Mouse (Mus musculus) kidney, embryonic 14.5 days (tissue): ENCODE measurements around the gene Wapl. TPM values are rescaled to one million over a fixed set of nuclear protein-coding genes. Genes with fewer than 3 reads are reported as not detected.

ENCODE experiments used
- ATAC-seq: fragments of 200-750 bp; cut with Nextera tagmentation; 2 replicates; pipeline ENCODE4 v1.8.0; 2017; ENCODE audit warnings: moderate number of reproducible peaks, mild to moderate bottlenecking, moderate TSS enrichment, moderate library complexity; ENCODE audit not compliant: low FRiP score, low TSS enrichment
- H3K27ac ChIP-seq: fragments of 300-500 bp; sonication (generic); 2 replicates; pipeline ENCODE4 v1.5.1; 2014; ENCODE audit warnings: low read depth, mild to moderate bottlenecking, low read length, moderate library complexity, mixed read lengths
- H3K27me3 ChIP-seq: fragments of 300-500 bp; sonication (generic); 2 replicates; pipeline ENCODE4 v1.6.1; 2014; ENCODE audit warnings: mild to moderate bottlenecking, low read length; ENCODE audit not compliant: control insufficient read depth, insufficient read depth
- H3K36me3 ChIP-seq: fragments of 300-500 bp; sonication (generic); 2 replicates; pipeline ENCODE4 v1.6.1; 2014; ENCODE audit warnings: low read length, mixed read lengths; ENCODE audit not compliant: control insufficient read depth, insufficient read depth
- H3K4me1 ChIP-seq: fragments of 300-500 bp; sonication (generic); 2 replicates; pipeline ENCODE4 v1.6.1; 2014; ENCODE audit warnings: low read length, mixed read lengths; ENCODE audit not compliant: control insufficient read depth, insufficient read depth
- H3K4me2 ChIP-seq: fragments of 300-500 bp; sonication (generic); replicated peaks from 2 replicates; pipeline ENCODE4 v1.6.1; 2014; ENCODE audit warnings: low read depth, mild to moderate bottlenecking, low read length
- H3K4me3 ChIP-seq: fragments of 300-500 bp; sonication (generic); 2 replicates; pipeline ENCODE4 v1.5.1; 2014; ENCODE audit warnings: mild to moderate bottlenecking, low read length
- H3K9ac ChIP-seq: fragments of 300-500 bp; sonication (generic); 2 replicates; pipeline ENCODE4 v1.6.1; 2014; ENCODE audit warnings: low read depth, mild to moderate bottlenecking, low read length, moderate library complexity
- H3K9me3 ChIP-seq: fragments of 300-500 bp; sonication (generic); 2 replicates; pipeline ENCODE4 v1.6.1; 2016; ENCODE audit warnings: low read length; ENCODE audit not compliant: control insufficient read depth
- WGBS: fragments of 180-500 bp; shearing (Covaris S2); extraction: QIAGEN DNeasy Blood & Tissue Kit; methylation state at CpG from one replicate; pipeline ENCODE4 v1.1.7; 2014; 5-methylcytosine and 5-hydroxymethylcytosine counted together
- polyA plus RNA-seq: library from polyadenylated mRNA; unstranded; fragments of >200 nt; fragmentation: Nextera tagmentation; extraction: Ambion mirVana; gene quantifications from 2 replicates; pipeline ENCODE4 v1.2.1, GENCODE M21; 2014

The Wapl gene
- polyA plus RNA-seq = 31.5 and 34.1 TPM in 2 replicates

DNA sequence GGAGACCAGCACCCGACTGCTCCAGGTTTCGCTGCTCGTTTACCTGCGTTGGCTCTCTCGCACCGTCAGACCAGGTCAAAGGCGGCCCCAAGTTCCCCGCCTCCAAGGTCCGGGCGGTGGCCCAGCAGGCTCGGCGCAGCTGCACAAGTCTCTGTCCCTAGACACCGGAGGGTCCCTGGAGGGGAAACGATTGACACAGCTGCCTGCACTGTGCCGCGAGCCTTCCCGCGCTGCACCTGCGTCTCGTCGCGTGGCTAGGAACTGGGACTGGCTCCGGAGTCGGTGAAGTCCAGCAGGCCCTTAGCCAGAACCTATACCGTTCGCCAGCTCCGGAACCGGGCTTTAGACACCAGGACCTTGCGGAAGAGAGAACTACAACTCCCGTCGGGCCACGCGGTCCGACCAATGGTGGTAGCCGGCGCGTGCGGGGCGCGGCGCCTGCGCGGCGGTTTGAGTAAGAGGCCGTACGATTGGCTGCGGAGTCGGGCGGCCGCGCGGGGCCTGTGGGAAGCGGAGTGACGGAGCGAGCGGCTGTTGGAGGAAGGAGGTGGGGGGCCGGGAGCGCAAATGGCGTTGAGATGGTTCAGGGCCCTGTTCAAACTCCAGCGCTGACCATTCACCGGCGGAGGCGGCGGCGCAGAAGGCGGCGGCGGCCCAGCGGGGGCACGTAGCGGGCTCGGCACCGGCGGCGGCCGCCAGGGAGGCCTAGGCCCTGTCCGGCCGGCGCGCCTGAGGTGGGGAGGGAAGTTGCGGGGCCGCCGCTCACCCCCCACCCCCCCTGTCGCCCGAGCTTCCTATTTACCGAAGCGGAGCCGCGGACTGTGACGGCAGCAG lies at the start of gene Wapl:
Gene Wapl (plus strand): TSS at position 534 of the 834 bp plus-strand sequence.
- under 1% methylated on average over 85 of the region's 90 CpGs for WGBS
- H3K27ac ChIP-seq = peak within 1 kb of the TSS; percentile 92

GRCm38 (mm10) chr14:34626824-34627223 lies 46.9 kb upstream of the Wapl start:
- ATAC-seq = no peak
- Histone ChIP-seq H3K36me3 (no peaks in the 10 kb centered on the region), H3K27ac (no peak overlapping the region), H3K9ac (no peak overlapping the region), H3K4me3 (no peak overlapping the region), H3K27me3 (no peaks in the 10 kb centered on the region), H3K4me1 (no peaks in the 10 kb centered on the region), H3K9me3 (no peaks in the 10 kb centered on the region), H3K4me2 (no peak overlapping the region)
- 86% methylated on average over 7 of the region's 7 CpGs for WGBS

More for the DNA sequence above, at the start of gene Wapl:
- peak; percentile 99 for ATAC-seq
- Histone ChIP-seq H3K4me3 (peak within 1 kb of the TSS; percentile 88), H3K4me1 (0 out of 2 replicates have a peak, but pooled peaks cover 4% of the 10 kb centered on the region), H3K4me2 (peak within 1 kb of the TSS; percentile 82), H3K9ac (peak within 1 kb of the TSS; percentile 97), H3K36me3 (peaks cover 9% of the 10 kb centered on the region; the same call in 1 of the 2 replicates), H3K9me3 (no peaks in the 10 kb centered on the region), H3K27me3 (no peaks in the 10 kb centered on the region)

GRCm38 (mm10) chr14:34632722-34633448 lies 40.8 kb upstream of the Wapl start:
- H3K4me3 ChIP-seq = no peak overlapping the region
- no peak overlapping the region for H3K4me2 ChIP-seq
- H3K36me3 ChIP-seq = no peaks in the 10 kb centered on the region
- no peak overlapping the region for H3K9ac ChIP-seq
- no peak overlapping the region for H3K27ac ChIP-seq
- no peaks in the 10 kb centered on the region for H3K27me3 ChIP-seq
- ATAC-seq = no peak
- no peaks in the 10 kb centered on the region for H3K4me1 ChIP-seq
- H3K9me3 ChIP-seq = no peaks in the 10 kb centered on the region
- 74% methylated on average over 10 of the region's 10 CpGs for WGBS

DNA sequence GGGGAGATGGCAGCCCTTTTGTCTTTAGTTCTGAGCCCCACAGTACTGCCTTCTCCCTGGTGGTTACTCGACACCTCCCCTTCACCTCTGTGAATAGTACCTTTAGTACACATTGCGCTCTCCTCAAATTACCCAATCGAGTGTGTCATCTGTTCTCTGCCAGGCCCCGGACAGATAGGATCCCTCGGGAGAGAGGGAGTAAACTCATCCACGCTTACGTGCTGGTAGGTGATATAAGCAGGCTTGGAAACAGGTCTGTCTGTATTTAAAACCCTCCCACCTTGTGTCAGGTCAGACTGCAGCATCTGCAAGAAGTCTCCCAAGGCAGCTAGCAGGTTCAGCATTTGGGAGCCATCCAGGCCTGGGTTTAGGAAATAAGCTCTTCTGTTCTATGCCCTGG lies 38.5 kb upstream of the Wapl start:
- ATAC-seq = no peak
- no peaks in the 10 kb centered on the region for H3K9me3 ChIP-seq

DNA sequence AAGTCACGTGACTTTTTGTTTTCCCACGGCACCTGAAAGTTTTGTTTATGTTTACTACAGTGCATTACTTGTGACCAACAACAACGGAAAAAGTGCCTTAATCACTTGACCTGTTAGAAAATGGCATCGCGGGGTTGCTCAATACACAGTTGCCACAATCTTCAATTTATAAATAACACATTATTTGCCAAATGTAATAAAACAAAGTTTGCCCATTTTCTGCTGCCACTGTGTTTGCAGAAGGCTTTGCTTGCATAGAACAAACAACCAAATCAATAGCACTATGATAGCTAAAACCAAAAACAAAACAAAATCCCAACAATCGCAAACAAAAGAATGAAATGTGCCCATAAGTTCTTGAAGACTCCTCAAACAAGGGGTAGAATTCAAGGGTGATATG lies 38.0 kb upstream of the Wapl start:
- WGBS = 87% methylated on average over 6 of the region's 6 CpGs
- H3K4me1 ChIP-seq = no peaks in the 10 kb centered on the region
- H3K9ac ChIP-seq = no peak overlapping the region
- H3K9me3 ChIP-seq = no peaks in the 10 kb centered on the region
- H3K4me3 ChIP-seq = no peak overlapping the region
- no peak overlapping the region for H3K27ac ChIP-seq
- H3K4me2 ChIP-seq = no peak overlapping the region
- no peaks in the 10 kb centered on the region for H3K36me3 ChIP-seq
- H3K27me3 ChIP-seq = no peaks in the 10 kb centered on the region
- no peak for ATAC-seq

More for the DNA sequence above, 38.5 kb upstream of the Wapl start:
- 22% methylated on average over 7 of the region's 7 CpGs for WGBS
- Histone ChIP-seq H3K4me2 (no peak overlapping the region), H3K27me3 (no peaks in the 10 kb centered on the region), H3K36me3 (no peaks in the 10 kb centered on the region), H3K27ac (no peak overlapping the region), H3K9ac (no peak overlapping the region), H3K4me3 (no peak overlapping the region), H3K4me1 (no peaks in the 10 kb centered on the region)

- no peak overlapping the region for H3K4me2 ChIP-seq
- H3K27ac ChIP-seq = no peak overlapping the region
- no peak for ATAC-seq
- no peaks in the 10 kb centered on the region for H3K4me1 ChIP-seq
- H3K36me3 ChIP-seq = no peaks in the 10 kb centered on the region
- no peak overlapping the region for H3K4me3 ChIP-seq
- H3K9ac ChIP-seq = no peak overlapping the region
- H3K27me3 ChIP-seq = no peaks in the 10 kb centered on the region
- 61% methylated on average over 7 of the region's 7 CpGs for WGBS
- no peaks in the 10 kb centered on the region for H3K9me3 ChIP-seq
Measured at GRCm38 (mm10) chr14:34644140-34644539, 29.6 kb upstream of the Wapl start.

DNA sequence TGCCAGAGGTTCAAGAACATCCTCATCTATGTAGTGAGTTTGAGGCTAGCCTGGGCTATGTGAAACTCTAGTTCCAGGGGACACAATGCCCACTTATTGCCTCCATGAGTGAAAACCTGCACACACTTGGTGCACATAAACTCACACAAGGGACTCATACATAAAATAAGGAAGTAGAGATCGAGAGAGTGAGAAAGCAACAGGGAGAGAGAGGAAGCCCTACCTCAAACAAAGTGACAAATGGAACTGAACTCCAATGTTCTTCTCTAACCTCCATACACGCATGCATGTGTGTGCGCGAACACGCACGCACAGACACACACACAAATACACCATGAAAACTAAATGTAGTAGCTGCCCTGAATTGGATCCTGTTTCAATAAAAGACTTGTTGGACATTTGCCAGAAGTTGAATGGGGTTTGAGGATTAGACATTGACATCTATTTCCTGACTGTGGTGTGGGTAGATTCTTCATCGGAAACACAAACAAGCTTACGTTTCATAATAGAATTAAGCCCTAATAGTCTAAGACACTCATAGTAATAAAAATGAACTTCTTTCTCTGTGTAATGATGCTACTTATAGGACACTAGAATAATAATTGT lies 25.8 kb upstream of the Wapl start:
- no peaks in the 10 kb centered on the region for H3K36me3 ChIP-seq
- H3K27me3 ChIP-seq = no peaks in the 10 kb centered on the region
- H3K4me2 ChIP-seq = no peak overlapping the region
- H3K9me3 ChIP-seq = no peaks in the 10 kb centered on the region
- H3K4me1 ChIP-seq = no peaks in the 10 kb centered on the region
- no peak overlapping the region for H3K4me3 ChIP-seq
- no peak overlapping the region for H3K27ac ChIP-seq
- H3K9ac ChIP-seq = no peak overlapping the region
- WGBS = 83% methylated on average over 8 of the region's 8 CpGs
- ATAC-seq = no peak

DNA sequence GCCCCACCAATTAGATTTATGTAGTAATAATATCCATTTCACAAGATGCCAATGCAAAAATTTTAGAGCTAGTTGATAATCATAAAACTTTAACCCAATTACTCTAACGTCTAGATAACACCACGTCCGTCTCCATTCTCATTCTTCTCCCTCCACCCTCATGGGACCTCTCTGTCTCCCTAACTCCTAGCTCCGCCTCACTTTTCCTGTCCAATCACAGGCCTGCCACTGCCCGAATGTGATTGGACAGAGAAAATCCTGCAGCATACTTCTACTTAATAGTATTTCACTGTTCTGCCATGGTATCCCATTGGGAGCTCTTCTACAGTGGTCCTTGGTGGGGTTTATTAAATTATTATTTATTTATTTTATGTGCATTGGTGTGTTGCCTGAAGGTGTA lies 16.6 kb upstream of the Wapl start:
- Histone ChIP-seq H3K27me3 (peaks cover 5% of the 10 kb centered on the region; the same call in 1 of the 2 replicates), H3K4me1 (no peaks in the 10 kb centered on the region), H3K27ac (no peak overlapping the region), H3K4me2 (no peak overlapping the region), H3K36me3 (no peaks in the 10 kb centered on the region), H3K9me3 (no peaks in the 10 kb centered on the region; the same call in 1 of the 2 replicates), H3K9ac (no peak overlapping the region), H3K4me3 (no peak overlapping the region)
- 86% methylated on average over 5 of the region's 5 CpGs for WGBS
- no peak for ATAC-seq
